Mouse (Mus musculus) lung, adult 2 months (tissue): ENCODE measurements at regions not wholly inside any gene's neighbourhood (a gene's known extent, or its start where the extent isn't known, plus 50 kb on each side); places are given as distances from the start of the nearest gene placed in this dataset.

Experiments used
- DNase-seq: peaks from one replicate; pipeline ENCODE4 v3.0.0; 2022
- H3K4me1 ChIP-seq: fragments of 200-500 bp; 2 replicates; pipeline ENCODE4 v1.6.1; 2011; ENCODE audit warnings: low read length; ENCODE audit not compliant: control insufficient read depth, insufficient read depth
- H3K4me3 ChIP-seq: fragments of 200-500 bp; replicated peaks from 2 replicates; pipeline ENCODE3; 2011; ENCODE audit warnings: low read depth, mild to moderate bottlenecking, control low read depth, low read length; ENCODE audit errors: extremely low read depth
- CTCF ChIP-seq: fragments of 200-500 bp; IDR thresholded peaks from 2 replicates; pipeline ENCODE4 v1.5.1; 2011; ENCODE audit warnings: mild to moderate bottlenecking, low read length, control low read depth; ENCODE audit not compliant: insufficient read depth
- POLR2A ChIP-seq: fragments of 200-500 bp; IDR thresholded peaks from 2 replicates; pipeline ENCODE4 v1.6.1; 2011; ENCODE audit warnings: low read depth, mild to moderate bottlenecking, control low read depth, low read length, borderline replicate concordance; ENCODE audit errors: extremely low read depth
- WGBS: fragments of 180-500 bp; shearing (Covaris S2); methylation state at CpG from one replicate; pipeline ENCODE4 v1.1.7; 2018; 5-methylcytosine and 5-hydroxymethylcytosine counted together

DNA sequence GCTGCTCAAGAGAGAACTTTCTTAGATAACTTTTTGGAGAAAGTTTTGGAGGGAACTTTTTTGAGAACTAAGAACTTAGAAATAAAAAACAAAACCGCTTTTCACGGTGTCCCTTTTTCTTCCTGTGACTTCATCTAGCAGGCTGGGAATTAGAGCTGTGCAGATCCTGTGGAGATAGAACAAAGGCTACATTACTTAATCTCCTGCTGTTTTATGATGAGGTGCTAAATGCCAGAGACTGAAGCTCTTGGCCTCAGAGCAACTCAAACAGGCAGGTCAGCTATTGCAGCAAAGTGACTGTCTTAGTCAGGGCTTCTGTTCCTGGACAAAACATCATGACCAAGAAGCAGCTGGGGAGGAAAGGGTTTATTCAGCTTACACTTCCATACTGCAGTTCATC lies 157.3 kb downstream of the Pth2r start:
- 72% methylated on average over 2 of the region's 2 CpGs for WGBS
- no peak for TF ChIP-seq CTCF
- TF ChIP-seq POLR2A, result no peak
- Histone ChIP-seq H3K4me1 (no peaks in the 10 kb centered on the region), H3K4me3 (no peak overlapping the region)
- no peak for DNase-seq

DNA sequence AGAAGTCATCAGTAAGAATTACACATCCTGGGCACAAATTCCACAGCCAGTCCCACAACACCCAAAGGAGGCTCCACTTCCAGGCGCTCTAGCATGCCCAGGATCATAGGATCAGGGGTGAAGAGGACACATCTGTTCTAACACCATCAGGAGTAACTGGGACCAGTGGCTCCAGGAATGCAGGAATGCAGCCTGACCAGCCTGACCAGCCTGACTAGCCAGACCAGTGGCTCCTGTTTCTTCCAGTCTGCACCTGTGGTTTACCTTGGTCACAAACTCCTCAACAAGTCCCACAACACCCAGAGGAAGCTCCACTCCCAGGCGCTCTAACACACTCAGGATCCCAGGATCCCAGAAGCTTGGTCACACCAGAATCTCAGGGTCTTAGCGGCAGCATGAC lies 158.3 kb downstream of the Pth2r start:
- H3K4me1 ChIP-seq, result no peaks in the 10 kb centered on the region
- no peak overlapping the region for H3K4me3 ChIP-seq
- DNase-seq, result peak; percentile 5
- TF ChIP-seq POLR2A, result no peak
- no peak for TF ChIP-seq CTCF
- 74% methylated on average over 3 of the region's 3 CpGs for WGBS
